Mouse (Mus musculus) common myeloid progenitor, adult 5-6 weeks (primary cell): ENCODE results near the gene Gga2. TPM values are rescaled to one million over a fixed set of nuclear protein-coding genes. Genes with fewer than 3 reads are reported as not detected.
A peak's percentile ranks its signal among the peaks of the same experiment; 100 is the strongest.

Experiments
- ATAC-seq: replicated peaks from 2 replicates; pipeline ENCODE4 v1.8.0; 2016; ENCODE audit warnings: low read depth, mild to moderate bottlenecking, moderate TSS enrichment, inconsistent platforms; ENCODE audit not compliant: poor library complexity, severe bottlenecking
- total RNA-seq: library from RNA; stranded (forward); fragments of 200-1000, 187-1606 nt; gene quantifications from 2 replicates; pipeline ENCODE4 v1.2.3, GENCODE M21; 2017

Gene Gga2
- total RNA-seq, 1 experiment from 2014 or later, result 16.4 TPM

DNA sequence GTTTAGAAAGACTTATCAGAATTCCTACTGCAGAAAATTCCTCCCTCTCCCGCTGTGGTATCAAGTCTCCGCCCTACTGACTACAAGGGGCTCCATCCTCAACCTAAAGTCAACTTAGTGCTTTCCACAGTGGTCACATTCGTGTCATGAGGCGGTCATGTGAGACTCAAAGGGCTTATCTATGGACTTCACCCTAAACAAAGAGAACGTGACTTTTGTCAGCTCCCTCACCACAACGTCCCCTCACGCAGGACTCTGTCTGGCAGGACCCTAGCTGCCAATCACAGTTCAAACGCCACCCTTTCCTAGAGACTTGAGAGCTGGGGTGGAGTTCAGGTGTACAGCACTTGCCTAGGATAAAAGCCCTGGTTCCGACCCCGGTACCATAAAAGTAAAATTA lies 8.1 kb downstream of the Gga2 start:
- ATAC-seq, result no peak

- ATAC-seq, result no peak
Observed at GRCm38 (mm10) chr7:122012370-122012769, 8.7 kb downstream of the Gga2 start.

- no peak for ATAC-seq
Observed at GRCm38 (mm10) chr7:122000396-122000795, 20.6 kb downstream of the Gga2 start.

DNA sequence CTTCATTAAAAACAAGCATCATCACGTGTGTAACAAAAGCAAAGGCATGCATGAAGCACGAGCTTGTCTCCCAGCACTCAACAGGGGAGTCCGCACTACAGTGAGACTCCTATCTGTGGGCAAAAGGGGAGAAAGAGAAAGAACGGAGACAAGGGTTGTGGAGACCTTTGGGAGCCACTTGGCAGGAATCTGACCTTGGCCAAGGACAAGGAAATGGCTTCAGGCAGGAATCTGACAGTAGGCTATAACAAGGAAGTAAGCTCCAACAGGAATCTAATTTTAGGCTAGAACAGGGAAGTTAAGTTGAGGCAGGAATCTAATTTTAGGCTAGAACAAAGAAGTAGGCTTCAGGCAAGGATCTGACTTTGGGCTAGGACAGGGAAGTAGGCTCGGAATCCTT lies 25.1 kb downstream of the Gga2 start:
- ATAC-seq, result no peak

GRCm38 (mm10) chr7:121981307-121981871 lies 39.6 kb downstream of the Gga2 start, which contains the start of gene Cog7:
Gene Cog7, minus strand, starts transcription at chr7:121981711.
- peak; percentile 97 for ATAC-seq

- ATAC-seq, result peak; percentile 79
Observed at GRCm38 (mm10) chr7:121975031-121975430, 46.0 kb downstream of the Gga2 start.

DNA sequence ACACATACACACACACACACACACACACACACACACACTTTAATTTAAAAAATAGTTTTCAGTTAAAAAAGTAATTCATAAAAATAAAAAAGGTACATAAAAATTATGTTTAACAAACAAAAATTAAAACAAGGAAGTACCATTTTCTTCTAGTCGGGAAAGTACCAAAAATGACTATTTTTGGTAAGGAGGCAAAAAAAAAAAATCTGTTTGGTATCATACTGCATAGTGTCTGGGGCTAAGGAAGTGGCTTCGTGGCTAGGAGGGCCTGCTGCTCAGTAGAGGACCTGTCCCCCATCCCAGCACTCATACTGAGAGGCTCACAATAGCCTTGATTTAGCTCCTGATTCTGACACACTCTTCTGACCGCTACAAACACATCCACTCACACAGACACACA lies 49.3 kb downstream of the Gga2 start:
- no peak for ATAC-seq

DNA sequence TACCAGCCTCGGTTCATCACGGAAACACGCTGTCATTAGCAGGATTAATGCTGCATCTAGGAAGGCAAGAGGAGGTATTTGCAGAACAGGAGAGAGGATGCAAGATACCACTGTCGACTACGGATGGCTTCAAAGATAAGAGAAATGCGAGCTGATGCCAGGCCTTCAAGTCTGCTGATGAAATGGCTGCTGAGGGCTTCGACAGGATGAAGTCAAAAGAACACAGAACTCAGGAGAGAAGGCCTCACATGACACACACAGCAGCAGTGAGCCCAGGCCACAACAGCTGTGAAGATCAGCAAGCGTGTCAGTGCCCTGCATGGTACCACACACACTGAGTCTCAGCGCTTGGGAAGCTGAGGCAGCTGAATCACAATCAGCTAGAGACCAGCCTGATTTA lies 50.8 kb downstream of the Gga2 start:
- no peak for ATAC-seq

DNA sequence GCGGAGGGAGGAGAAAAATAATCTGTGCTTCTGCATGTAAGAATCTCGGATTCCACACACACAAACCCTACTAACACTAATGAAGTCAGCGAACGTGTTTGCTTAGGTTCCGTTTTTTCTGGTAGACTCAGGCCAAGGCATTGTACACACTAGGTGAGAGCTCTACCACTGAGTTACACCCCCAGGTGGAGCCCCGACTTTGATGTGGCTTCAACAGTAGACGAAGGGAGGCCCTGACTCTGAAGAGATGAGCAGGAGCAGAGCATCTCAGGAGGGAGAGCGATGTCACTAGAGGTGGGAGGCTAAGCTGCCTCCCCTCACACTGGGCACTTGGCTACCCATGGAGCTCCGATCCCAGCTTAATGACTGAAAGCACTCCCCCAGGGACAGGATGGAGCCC lies 52.2 kb downstream of the Gga2 start:
- ATAC-seq, result no peak

GRCm38 (mm10) chr7:121968242-121968641 lies 52.8 kb downstream of the Gga2 start:
- no peak for ATAC-seq

DNA sequence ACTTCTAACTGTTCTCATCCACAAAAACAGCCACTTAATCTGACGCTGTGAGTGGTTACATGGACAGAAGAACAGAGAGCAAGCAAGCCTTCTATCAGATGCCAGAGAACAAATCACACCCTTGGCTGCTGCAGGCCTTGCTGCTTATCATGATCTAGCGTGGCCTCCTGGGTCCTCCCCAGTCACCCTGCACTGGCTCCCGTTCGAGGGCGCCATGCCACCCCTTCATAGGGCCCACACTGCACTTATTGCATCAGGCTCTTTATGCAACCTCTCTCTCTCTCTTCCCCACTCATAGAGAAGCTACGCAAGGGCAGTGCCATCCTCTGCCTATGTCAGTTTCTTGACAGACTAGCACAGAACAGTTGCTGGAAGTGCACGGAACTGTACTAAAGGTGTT lies 54.9 kb downstream of the Gga2 start:
- ATAC-seq, result no peak

DNA sequence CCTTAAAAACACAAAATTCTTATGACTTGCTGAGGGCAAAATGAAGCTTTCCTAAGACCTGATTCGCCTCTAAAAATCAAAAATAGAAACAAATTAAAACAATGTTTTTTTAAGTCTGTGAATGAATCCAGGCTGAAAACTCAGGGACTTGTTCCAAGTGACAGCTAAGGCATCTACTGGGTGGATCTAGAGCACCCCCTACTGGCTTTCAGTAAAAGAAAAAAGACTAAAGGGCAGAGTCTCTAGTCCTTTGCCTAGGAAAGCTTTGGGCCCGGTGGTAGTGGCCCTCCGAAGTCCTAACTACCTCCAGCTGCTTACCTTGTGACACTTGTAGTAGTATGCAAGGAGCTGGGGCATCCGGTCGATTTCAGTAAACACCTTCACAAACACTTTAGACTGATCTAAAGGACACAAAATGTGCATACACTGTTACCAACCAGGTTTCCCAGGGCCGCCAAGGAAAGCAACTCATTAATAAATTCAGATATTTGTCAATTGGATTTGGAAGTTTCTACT lies 57.1 kb downstream of the Gga2 start:
- peak; percentile 62 for ATAC-seq

- ATAC-seq, result no peak
Observed at GRCm38 (mm10) chr7:121962571-121962959, 58.5 kb downstream of the Gga2 start.

DNA sequence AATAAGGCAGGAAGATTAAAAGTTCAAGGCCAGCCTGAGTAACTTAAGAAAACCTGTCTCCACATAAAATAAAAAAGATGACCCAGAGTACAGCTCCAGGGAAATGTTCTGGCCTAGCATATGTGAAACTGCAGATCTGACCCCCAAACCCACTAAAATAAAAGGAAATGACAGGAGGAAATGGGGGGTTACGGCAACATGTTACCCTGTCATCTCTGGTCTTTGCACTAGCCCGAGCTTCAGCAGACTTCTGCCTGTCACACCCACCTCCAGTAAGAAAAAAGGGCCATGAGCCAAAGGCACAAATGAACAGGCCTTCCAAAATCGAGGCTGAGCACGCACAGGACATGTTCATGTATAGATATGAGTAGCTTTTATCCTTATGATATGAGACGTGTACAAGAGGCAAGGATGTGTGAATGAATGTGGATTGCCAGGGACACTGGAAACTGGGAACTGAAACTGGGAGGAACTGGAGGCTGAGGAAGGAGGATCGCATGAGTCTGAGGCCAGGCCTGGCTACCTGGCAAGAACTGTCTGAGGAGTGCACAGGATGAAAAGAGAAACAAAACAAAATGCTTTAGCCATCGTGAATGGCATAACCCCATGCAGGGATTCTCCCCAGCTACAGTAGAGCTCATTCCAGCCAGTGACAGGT lies 59.0 kb downstream of the Gga2 start:
- ATAC-seq, result peak; percentile 62

DNA sequence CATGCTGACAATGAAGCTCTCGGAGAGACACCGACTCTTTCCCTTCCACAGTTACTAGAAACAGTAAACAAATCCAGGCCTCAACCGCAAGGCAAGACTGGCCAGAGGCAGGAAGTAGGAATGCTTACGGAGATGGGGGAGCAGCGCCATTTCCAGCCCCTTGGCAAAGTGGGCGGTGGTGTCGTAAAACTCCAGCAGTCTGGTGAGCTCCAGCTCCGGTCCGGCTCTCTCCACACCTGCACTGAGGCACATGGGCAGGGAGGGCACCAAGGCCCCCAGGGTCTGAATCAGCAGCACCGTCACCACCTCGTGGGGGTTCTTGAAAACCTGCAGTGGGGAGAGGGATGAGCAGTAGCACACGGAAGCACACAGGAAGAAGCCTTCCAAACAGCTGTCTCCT lies 65.2 kb downstream of the Gga2 start:
- no peak for ATAC-seq

- ATAC-seq, result no peak
Observed at GRCm38 (mm10) chr7:121954891-121955669, 65.9 kb downstream of the Gga2 start.

DNA sequence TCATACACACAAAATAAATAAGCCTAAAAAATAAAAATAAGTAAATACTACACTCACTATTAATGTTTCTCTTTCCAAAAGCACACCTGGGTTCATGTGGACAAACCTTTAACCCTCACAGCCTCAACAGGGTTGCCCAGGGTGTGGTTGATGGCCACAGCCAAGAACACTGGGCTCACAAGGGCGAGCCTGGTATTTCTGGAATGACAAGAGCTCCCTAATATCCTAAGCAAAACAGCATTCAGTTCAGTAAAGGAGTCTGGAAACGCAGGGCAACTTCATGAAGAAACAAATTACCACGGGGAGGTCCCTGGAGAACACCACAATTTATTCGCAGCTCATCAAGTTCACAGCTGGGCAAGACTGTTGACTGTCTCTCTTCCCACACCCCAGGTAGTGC lies 73.5 kb downstream of the Gga2 start:
- ATAC-seq, result no peak

DNA sequence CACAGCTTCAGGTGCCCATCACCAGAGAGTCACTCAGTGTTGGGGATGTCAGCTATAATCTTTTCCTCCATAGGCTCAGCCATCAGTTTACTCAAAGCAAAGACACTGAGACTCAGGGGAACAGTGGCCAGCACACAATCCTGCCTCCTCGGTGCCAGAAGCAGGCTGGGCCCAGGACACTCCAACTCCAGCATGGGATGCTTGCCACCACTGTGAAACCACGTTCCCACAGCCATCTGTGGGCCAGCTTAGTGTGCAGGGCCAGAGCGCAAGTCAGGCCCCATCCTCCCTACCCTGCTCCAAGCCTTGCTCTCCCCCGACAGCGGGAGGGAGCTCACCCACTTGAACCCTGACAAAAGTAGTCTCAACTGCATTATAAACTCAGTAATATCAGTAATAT lies 74.8 kb downstream of the Gga2 start:
- no peak for ATAC-seq

DNA sequence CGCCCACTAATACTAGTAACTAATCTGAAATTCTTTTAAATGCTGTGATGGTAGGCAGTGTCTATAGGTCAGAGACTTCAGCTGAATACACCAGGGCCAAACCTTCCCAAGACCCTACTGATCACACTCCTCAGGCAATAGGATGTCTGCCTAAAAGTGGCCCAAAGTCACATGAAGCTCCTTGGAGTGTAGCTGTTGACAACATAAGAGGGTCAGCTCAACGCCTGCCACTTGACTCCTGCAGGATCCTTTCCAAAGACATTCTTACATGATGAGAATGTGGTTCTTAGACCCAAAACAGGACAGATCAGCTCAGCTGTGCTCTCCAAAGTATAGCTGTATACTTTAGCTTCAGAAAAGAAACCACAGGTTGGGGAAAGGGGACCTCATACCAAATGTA lies 78.7 kb downstream of the Gga2 start:
- ATAC-seq, result no peak

- no peak for ATAC-seq
Observed at GRCm38 (mm10) chr7:121941640-121942039, 79.4 kb downstream of the Gga2 start.

- ATAC-seq, result no peak
Observed at GRCm38 (mm10) chr7:121941016-121941415, 80.0 kb downstream of the Gga2 start.
